Mouse (Mus musculus) MEL (cell line): ENCODE results near the gene Gm10944.

Source experiments
- CTCF ChIP-seq, 3 experiments: IDR thresholded peaks in 2 of 3; conservative IDR thresholded peaks in 1 of 3; 2 replicates each; pipeline ENCODE4 v1.5.1; 2011 to 2012; ENCODE audit warnings: low read length in 3 of 3, low read depth in 2 of 3, mild to moderate bottlenecking in 2 of 3, improper control_type of control experiment in 1 of 3, inconsistent platforms in 1 of 3, mixed read lengths in 1 of 3, moderate library complexity in 1 of 3; ENCODE audit not compliant: control insufficient read depth in 1 of 3, insufficient read depth in 1 of 3, poor library complexity in 1 of 3, severe bottlenecking in 1 of 3
- E2F4 ChIP-seq: IDR thresholded peaks from 2 replicates; pipeline ENCODE4 v1.6.1; 2011; ENCODE audit warnings: low read depth, low read length, improper control_type of control experiment, borderline replicate concordance
- HCFC1 ChIP-seq: IDR thresholded peaks from 2 replicates; pipeline ENCODE4 v1.6.1; 2012; ENCODE audit warnings: low read depth, mild to moderate bottlenecking, inconsistent platforms, low read length, improper control_type of control experiment, moderate library complexity
- JUND ChIP-seq: IDR thresholded peaks from 2 replicates; pipeline ENCODE4 v1.6.1; 2011; ENCODE audit warnings: low read depth, mild to moderate bottlenecking, improper control_type of control experiment, low read length
- MAZ ChIP-seq: IDR thresholded peaks from 2 replicates; pipeline ENCODE4 v1.6.1; 2012; ENCODE audit warnings: low read depth, mild to moderate bottlenecking, inconsistent platforms, low read length, improper control_type of control experiment
- NELFE ChIP-seq: IDR thresholded peaks from 2 replicates; pipeline ENCODE4 v1.6.1; 2011; ENCODE audit warnings: low read depth, low read length, improper control_type of control experiment
- POLR2A ChIP-seq, 2 experiments: IDR thresholded peaks; 2 replicates each; pipeline ENCODE4 v1.6.1; 2011 to 2012; ENCODE audit warnings: low read length in 2 of 2, mild to moderate bottlenecking in 2 of 2, control low read depth in 1 of 2, improper control_type of control experiment in 1 of 2, low read depth in 1 of 2, moderate library complexity in 1 of 2; ENCODE audit not compliant: control insufficient read depth in 1 of 2, insufficient read depth in 1 of 2, poor library complexity in 1 of 2
- POLR2AphosphoS2 ChIP-seq: IDR thresholded peaks from 2 replicates; pipeline ENCODE4 v1.6.1; 2011; ENCODE audit warnings: low read length, improper control_type of control experiment
- POLR2AphosphoS5 ChIP-seq: IDR thresholded peaks from 2 replicates; pipeline ENCODE4 v1.6.1; 2012; ENCODE audit warnings: low read depth, borderline replicate concordance, mild to moderate bottlenecking, inconsistent platforms, low read length, moderate library complexity, mixed read lengths
- SIN3A ChIP-seq: IDR thresholded peaks from 2 replicates; pipeline ENCODE4 v1.6.1; 2012; ENCODE audit warnings: low read length, improper control_type of control experiment, inconsistent platforms
- TAL1 ChIP-seq: IDR thresholded peaks from 2 replicates; pipeline ENCODE4 v1.6.1; 2012; ENCODE audit warnings: mild to moderate bottlenecking, inconsistent platforms, low read length, moderate library complexity, mixed read lengths
- UBTF ChIP-seq: IDR thresholded peaks from 2 replicates; pipeline ENCODE4 v1.6.1; 2012; ENCODE audit warnings: low read depth, mild to moderate bottlenecking, inconsistent platforms, low read length, improper control_type of control experiment, moderate library complexity, borderline replicate concordance; ENCODE audit not compliant: insufficient read depth
- ZKSCAN1 ChIP-seq: IDR thresholded peaks from 2 replicates; pipeline ENCODE4 v1.6.1; 2012; ENCODE audit warnings: low read depth, mild to moderate bottlenecking, inconsistent platforms, low read length, improper control_type of control experiment, moderate library complexity

DNA sequence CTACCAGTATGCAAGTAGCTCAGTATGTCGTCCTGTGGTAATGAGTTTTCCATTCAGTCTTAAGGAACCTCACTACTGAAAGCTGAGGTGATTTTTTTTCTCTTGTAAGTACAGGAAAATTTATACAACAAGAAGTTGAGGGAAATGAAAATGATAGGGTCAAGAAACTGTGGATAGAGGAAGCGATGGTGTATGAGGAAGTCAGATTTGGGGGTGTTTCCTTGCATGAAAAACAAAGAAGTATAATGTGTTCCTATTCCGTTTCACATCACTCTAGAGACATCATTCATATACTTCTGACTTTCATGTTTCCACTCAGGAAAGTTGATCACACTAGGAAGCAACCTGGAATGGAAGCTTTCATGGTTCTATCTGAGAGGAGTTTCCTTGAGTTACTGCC lies 21.2 kb upstream of the Gm10944 start:
- no peak for TF ChIP-seq NELFE
- no peak for TF ChIP-seq POLR2A (IDR thresholded peaks at IDR 0.05; ENCODE audit: control insufficient read depth in 1 of 2, insufficient read depth in 1 of 2, low read depth in 1 of 2, low read length in 2 of 2, poor library complexity in 1 of 2)
- no peak for TF ChIP-seq CTCF (IDR thresholded peaks at IDR 0.05 in 2 of 3, conservative IDR thresholded peaks at IDR 0.05 in 1 of 3; ENCODE audit: control insufficient read depth in 1 of 3, insufficient read depth in 1 of 3, low read depth in 2 of 3, low read length in 3 of 3, poor library complexity in 1 of 3, severe bottlenecking in 1 of 3)
- TF ChIP-seq UBTF = no peak
- TF ChIP-seq HCFC1 = no peak
- no peak for TF ChIP-seq E2F4
- no peak for TF ChIP-seq TAL1
- TF ChIP-seq MAZ = no peak
- TF ChIP-seq POLR2AphosphoS5 = no peak
- TF ChIP-seq POLR2AphosphoS2 = no peak
- no peak for TF ChIP-seq ZKSCAN1
- TF ChIP-seq JUND = no peak
- TF ChIP-seq SIN3A = no peak
